Mouse (Mus musculus): ENCODE data around the gene Tekt3.

Gene Tekt3

DNA sequence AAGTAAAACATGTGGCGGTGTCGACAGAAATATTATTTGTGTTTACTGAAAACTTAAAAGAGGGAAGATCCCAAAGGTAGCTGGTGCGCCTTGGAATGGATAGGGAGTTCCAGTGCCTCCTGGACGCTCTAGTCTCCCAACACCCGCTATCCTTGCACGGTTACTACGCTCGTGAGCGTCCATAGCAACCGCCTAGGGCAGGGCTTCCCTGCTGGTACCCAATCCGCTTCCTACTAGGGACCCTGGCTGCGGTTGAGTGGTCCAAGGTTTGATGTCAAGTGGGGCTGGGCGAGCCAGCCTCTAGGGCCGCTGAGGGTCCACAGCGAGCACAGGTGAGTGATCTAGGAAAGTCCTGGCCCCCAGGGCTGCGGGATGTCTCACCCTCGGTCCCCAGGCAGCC is at the start of gene Tekt3:
Tekt3 (plus strand) TSS at position 209 of the 400 bp plus-strand sequence.
- no peak for DNase-seq (ENCODE audit: low spot score in 2 of 2)

DNA sequence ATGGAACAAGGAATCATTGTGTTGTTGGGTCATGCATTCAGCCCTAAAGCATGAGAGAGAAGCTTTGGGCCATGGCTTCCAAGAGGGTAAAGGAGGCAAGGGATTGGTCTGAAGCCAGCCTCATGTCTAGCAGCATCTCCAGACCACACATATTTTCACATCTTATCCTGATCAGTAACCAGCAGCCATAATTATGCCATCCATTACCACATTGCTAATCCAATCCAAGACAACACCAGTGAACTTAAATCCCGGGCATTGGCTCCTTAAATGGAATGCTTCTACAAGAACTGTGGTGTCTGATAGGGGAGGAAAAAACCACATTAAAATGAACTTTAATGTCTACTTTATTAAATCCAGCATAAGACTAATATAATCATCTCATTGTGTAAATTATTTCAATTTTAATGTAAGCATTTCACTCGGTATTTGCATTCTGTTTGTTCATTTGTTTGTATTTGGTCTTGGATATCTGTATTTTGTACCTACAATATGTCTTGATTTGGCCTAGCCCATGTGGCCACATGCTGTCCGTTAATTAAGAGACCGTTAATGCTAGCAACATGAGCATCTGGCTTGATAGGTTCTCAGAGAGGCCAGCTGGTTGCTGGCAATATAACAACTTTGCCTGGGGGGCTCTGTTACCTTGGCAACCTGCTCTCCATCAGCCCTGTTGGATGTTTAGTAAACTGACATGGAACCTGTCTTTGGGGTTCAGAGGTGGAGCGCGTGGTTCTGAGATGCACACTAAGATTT is 43.9 kb upstream of the Tekt3 start:
- no peak for DNase-seq (ENCODE audit: low spot score in 2 of 2)

DNA sequence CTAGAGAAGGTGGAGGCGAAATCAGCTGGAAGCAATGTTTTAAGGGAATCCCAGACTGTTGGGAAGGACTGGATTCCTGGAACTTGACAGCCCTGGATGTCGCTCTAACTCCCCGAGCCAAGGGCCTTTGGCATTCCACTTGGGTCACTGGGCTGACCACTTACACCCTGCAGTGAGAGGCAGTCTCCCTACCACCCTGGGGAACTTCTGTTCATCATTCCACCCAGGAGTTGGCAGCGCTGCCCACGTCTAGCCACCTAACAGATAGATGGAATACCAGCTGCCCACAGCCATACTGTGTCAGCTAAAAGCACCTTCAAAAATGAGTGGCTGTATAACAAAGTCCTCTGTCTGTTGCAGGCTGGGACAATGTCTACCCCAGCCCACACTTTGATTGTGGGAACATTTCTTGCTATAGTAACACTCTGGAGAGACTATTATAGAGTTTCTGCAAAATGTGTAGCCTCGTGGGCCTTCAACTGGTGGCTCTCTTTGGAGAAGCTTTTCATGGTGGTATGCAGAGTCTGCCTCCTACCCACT is 43.3 kb upstream of the Tekt3 start:
- DNase-seq (ENCODE audit: low spot score in 2 of 2), result no peak

- DNase-seq (ENCODE audit: low spot score in 2 of 2), result peak in 1 of 2 experiments; percentile 53
Measured at GRCm38 (mm10) chr11:63020633-63021032, 40.8 kb upstream of the Tekt3 start.

- peak in 1 of 2 experiments; percentile 49 for DNase-seq (ENCODE audit: low spot score in 2 of 2)
Measured at GRCm38 (mm10) chr11:63021141-63021806, 40.2 kb upstream of the Tekt3 start.

GRCm38 (mm10) chr11:63023461-63023860 is 38.0 kb upstream of the Tekt3 start:
- peak in 1 of 2 experiments; percentile 59 for DNase-seq (ENCODE audit: low spot score in 2 of 2)

DNA sequence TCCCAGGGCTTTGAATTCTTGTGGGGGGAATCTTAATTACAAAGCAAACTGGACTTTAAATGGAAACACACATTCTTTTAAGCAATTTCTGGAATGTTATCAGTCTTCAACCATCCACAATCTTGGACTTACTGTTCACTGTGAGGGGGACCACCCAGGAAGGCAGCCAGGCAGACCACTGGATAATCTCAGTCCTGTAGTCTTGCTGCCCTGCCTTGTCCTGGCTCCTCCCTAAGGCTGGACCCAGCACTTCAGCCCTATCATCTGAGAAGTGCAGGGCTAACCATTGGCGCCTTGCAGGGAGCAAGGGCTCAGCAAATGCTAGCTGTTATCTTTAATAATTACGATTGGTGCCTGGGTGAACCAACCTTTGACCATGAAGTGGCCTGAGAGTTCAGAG is 37.3 kb upstream of the Tekt3 start:
- DNase-seq (ENCODE audit: low spot score in 2 of 2), result peak; percentile 58 to 60

DNA sequence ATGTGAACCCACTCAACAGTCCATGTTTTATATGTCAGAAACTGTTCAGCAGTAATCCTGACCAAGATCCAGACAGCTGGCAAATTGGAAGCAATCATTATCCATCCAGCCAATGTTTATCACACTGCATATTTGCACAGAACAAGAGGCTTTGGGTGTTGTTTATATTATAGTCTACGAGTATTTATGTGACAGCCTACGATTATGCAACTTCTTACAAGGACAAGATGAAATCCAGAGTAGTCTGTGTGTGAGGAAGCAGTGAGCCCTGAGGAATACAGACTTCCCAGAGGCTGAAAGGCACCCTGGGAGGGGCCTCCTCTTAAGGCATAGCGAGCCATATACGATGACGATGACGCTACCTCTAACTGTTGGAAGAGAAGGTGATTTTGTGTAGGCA is 36.0 kb upstream of the Tekt3 start:
- DNase-seq (ENCODE audit: low spot score in 2 of 2), result peak in 1 of 2 experiments; percentile 52

DNA sequence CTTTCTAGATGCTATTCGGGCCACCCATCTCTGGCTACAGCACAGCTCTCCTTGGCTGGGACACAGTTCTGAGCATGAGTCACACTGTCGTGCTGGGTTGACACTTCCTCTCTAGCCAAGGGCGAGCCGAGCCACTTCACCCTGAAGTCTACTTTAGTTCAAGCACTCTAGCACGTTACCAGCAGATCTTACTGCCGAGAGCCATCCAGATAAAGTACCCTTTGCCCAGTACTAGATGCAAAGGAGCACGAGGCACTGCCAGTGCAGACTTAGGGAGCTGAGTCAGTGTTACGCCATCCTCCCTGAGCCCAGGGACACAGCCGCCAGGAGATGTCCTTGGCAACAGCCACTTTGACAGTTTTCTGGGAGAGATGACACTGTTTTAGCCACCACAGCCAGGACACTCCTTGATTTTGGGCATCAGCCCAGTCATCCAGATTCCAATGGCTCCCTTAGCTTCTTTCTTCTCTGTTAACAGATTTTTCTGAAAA is 34.8 kb upstream of the Tekt3 start:
- peak; percentile 36 to 58 for DNase-seq (ENCODE audit: low spot score in 2 of 2)

DNA sequence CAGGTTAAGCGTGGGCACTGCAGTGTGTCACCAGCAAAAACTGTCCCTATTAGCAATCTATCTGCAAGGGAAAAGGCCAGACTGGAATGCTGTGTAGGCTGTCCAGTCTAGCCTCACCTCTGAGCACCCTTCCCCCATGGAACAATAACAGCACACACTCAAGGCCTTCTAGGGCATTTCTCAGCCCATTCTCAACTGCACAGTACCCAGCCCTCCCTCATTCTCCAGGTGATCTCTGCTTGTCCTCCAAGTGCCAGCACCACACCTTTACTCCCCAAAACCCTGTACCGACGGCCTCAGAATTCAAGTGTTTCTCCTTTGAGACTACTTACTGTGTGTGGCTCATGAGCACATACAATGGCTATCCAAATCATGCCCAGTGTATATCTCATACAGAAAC is 33.3 kb upstream of the Tekt3 start:
- peak in 1 of 2 experiments; percentile 41 for DNase-seq (ENCODE audit: low spot score in 2 of 2)

DNA sequence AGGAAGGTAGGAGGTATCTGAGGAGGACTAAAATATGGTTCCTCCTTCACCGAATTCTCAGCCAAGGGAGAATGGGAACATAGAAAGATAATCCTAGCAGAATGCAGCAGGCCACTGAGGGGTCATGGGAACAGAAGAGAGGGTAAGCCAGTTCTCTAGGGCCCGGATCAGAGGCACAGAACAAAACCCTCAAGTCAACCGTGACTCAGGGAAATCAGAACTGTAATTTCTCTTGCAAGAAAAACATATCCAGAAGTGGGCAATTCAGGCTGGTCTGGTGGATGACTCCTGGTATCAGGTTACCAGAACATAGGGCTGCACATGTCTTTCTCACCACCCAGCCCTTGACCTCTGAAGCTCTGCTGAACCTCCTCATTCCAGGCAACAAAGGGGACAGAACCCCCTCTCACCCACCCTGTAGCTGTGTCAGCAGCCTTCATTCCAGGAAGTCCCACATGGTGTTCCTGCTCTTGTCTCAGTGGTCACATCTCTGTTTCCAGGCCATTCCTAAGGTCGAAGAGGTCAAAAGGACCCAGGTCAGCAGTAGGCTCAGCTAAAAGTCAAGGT is 32.2 kb upstream of the Tekt3 start:
- peak in 1 of 2 experiments; percentile 25 for DNase-seq (ENCODE audit: low spot score in 2 of 2)

- peak in 1 of 2 experiments; percentile 52 for DNase-seq (ENCODE audit: low spot score in 2 of 2)
Measured at GRCm38 (mm10) chr11:63029721-63030120, 31.7 kb upstream of the Tekt3 start.

DNA sequence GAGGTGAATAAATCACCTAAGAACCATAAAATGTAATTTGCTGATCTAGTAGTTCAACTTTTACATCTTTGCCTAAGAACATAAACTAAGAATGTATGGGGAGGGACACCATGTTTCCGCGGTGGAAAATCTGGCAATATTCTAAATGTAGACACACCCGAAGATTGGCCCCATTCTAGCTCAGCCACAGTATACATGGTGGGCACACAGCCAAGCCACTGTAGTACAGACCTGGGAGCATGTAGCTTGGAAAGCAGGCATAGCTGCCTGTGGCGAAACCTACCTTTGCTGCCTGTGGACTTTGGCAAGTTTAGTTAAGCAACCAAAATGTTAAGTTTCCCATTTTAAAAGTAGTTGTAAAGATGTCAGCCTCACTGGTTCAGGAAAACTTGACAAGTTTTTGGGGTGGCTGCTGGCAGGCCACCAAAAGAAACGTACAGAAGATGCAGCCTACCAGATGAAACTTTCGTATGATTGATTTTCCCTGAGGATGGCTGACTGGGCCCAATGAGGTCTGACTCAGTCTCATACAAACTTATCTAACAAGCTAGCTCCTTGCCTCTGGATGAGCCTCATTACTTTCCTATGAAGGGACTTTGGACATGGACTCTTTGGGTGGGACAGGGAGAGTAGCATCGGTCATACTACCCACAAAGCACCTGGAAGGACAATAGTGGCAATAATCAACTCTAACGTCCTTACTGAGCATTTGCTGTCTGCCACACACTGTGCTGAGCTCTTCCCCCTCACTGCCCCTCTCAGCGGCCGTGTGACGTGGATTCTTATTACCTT is 25.8 kb upstream of the Tekt3 start:
- DNase-seq (ENCODE audit: low spot score in 2 of 2), result no peak

GRCm38 (mm10) chr11:63040002-63040661 is 21.3 kb upstream of the Tekt3 start:
- peak in 1 of 2 experiments; percentile 54 for DNase-seq (ENCODE audit: low spot score in 2 of 2)

DNA sequence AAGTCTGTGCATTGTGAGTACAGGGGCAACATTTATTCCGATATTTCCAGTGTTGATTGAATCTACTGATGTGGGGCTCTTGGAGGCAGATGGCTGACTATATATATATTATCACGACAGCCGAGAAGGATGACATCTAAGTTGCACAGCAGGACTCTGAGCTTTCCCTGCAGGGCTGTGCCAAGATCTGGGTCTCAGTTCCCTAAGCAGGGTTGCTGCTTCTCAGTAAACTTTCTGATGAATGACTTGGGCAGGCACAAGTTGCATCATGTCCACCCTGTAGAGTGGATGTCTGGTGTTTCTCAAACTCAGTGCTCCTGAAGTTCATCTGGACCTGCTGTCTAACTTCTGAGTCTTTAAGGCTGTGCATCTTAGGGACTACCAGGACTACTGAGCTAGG is 15.7 kb upstream of the Tekt3 start:
- no peak for DNase-seq (ENCODE audit: low spot score in 2 of 2)

DNA sequence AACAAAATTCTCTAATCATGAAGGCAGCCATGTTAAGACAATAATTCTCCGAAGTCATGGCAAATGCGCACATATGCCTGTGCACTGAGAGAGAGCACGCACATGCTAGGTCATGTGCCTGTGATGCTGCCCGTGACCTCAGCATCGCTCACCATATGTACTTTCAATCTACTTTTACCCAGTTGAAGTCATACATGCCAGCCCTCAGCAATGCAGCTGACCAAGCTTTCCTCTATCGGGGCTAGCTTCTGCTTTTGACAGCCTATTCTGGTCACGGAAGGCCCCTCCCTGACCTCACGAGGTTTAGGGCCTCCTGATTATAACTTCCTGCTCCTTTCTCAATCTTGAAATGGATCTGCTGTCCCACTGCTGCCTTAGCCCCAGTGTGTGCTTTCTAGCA is 15.1 kb upstream of the Tekt3 start:
- DNase-seq (ENCODE audit: low spot score in 2 of 2), result no peak

GRCm38 (mm10) chr11:63050362-63050932 is 11.0 kb upstream of the Tekt3 start:
- DNase-seq (ENCODE audit: low spot score in 2 of 2), result no peak

- no peak for DNase-seq (ENCODE audit: low spot score in 2 of 2)
Measured at GRCm38 (mm10) chr11:63051041-63051440, 10.4 kb upstream of the Tekt3 start.

DNA sequence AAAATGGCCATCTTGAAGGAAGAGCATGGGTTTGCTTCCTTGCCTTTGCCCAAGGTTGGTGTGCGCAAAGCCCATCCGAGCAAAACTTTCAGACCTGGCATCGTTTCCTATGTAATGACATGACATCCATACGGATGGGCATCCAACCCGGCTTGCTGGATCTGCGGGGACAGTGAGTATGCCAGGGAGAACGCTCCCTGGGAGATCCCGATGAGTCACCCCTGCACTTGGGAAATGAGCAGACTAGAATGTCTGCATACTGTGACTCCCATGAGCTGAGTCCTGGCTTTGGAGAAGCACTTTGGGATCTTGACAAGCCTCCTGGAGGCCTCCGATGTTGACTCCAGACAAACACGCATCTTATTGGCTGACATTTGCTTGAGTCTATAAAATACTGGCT is 9.5 kb upstream of the Tekt3 start:
- no peak for DNase-seq (ENCODE audit: low spot score in 2 of 2)

GRCm38 (mm10) chr11:63055596-63055995 is 5.9 kb upstream of the Tekt3 start:
- no peak for DNase-seq (ENCODE audit: low spot score in 2 of 2)

Measured in urinary bladder, postnatal 4 days (tissue).